Mouse (Mus musculus) CH12.LX (cell line): ENCODE data around the gene Relch. TPM values are rescaled to one million over a fixed set of nuclear protein-coding genes. Genes with fewer than 3 reads are reported as not detected.
"Not testable (repeated sequence)": the region's sequence is repeated elsewhere in the genome, so short reads cannot be mapped to it uniquely, and the experiment has no call there.

ENCODE experiments used
- DNase-seq: peaks from one replicate; pipeline ENCODE4 v3.0.0-alpha.2; 2013; ENCODE audit errors: extremely low read depth
- H3K27ac ChIP-seq: 2 replicates; pipeline ENCODE4 v1.5.1; 2012; ENCODE audit warnings: low read depth, mild to moderate bottlenecking, control low read depth, moderate library complexity; ENCODE audit not compliant: insufficient read depth
- H3K27me3 ChIP-seq: replicated peaks from 2 replicates; pipeline ENCODE3; 2012; ENCODE audit warnings: inconsistent platforms
- H3K36me3 ChIP-seq, 2 experiments: replicated peaks in 1 of 2; 2 replicates each; pipeline versions ENCODE3 to v1.6.1; 2012; ENCODE audit warnings: inconsistent platforms in 1 of 2, low read length in 1 of 2, mild to moderate bottlenecking in 1 of 2, mixed read lengths in 1 of 2, moderate library complexity in 1 of 2; ENCODE audit not compliant: control insufficient read depth in 1 of 2, insufficient read depth in 1 of 2
- H3K4me1 ChIP-seq, 2 experiments: 2 replicates each; pipeline ENCODE4 v1.6.1; 2012; ENCODE audit warnings: inconsistent platforms in 1 of 2, moderate library complexity in 1 of 2; ENCODE audit not compliant: insufficient read depth in 2 of 2, control insufficient read depth in 1 of 2
- H3K4me2 ChIP-seq: 2 replicates; pipeline ENCODE4 v1.6.1; 2012; ENCODE audit warnings: low read depth, mild to moderate bottlenecking, control low read depth; ENCODE audit not compliant: poor library complexity, insufficient read depth, severe bottlenecking
- H3K4me3 ChIP-seq, 3 experiments: fragments of 150-350 bp in 1 of 3; sonication (generic) in 1 of 3; replicated peaks in 1 of 3; 2 replicates each; pipeline versions ENCODE3 to v1.5.1; 2011 to 2012; ENCODE audit warnings: low read depth in 2 of 3, low read length in 2 of 3, mild to moderate bottlenecking in 2 of 3, moderate library complexity in 2 of 3, control low read depth in 1 of 3, improper control_type of control experiment in 1 of 3, inconsistent platforms in 1 of 3, mixed read lengths in 1 of 3; ENCODE audit not compliant: poor library complexity in 1 of 3
- H3K79me2 ChIP-seq: replicated peaks from 2 replicates; pipeline ENCODE4 v1.6.1; 2012; ENCODE audit warnings: mild to moderate bottlenecking, moderate library complexity; ENCODE audit not compliant: control insufficient read depth, poor library complexity, insufficient read depth, severe bottlenecking; ENCODE audit errors: extremely low read depth
- H3K9ac ChIP-seq: 2 replicates; pipeline ENCODE4 v1.6.1; 2012; ENCODE audit warnings: low read depth, mild to moderate bottlenecking, control low read depth, moderate library complexity; ENCODE audit not compliant: insufficient read depth
- H3K9me3 ChIP-seq: replicated peaks from 2 replicates; pipeline ENCODE3; 2012; ENCODE audit warnings: low read length, inconsistent platforms, mixed read lengths
- BHLHE40 ChIP-seq: IDR thresholded peaks from 2 replicates; pipeline ENCODE4 v1.6.1; 2011; ENCODE audit warnings: mild to moderate bottlenecking, low read depth, low read length, improper control_type of control experiment
- CHD1 ChIP-seq: IDR thresholded peaks from 2 replicates; pipeline ENCODE4 v1.6.1; 2012; ENCODE audit warnings: low read depth, low read length, improper control_type of control experiment, inconsistent platforms
- CHD2 ChIP-seq: IDR thresholded peaks from 2 replicates; pipeline ENCODE4 v1.6.1; 2011; ENCODE audit warnings: low read length, improper control_type of control experiment
- CTCF ChIP-seq, 2 experiments: IDR thresholded peaks in 1 of 2; conservative IDR thresholded peaks in 1 of 2; 2 replicates each; pipeline ENCODE4 v1.5.1; 2011 to 2012; ENCODE audit warnings: low read depth in 2 of 2, low read length in 2 of 2, improper control_type of control experiment in 1 of 2, inconsistent platforms in 1 of 2, mild to moderate bottlenecking in 1 of 2, moderate library complexity in 1 of 2
- EP300 ChIP-seq: IDR thresholded peaks from 2 replicates; pipeline ENCODE4 v1.6.1; 2011; ENCODE audit warnings: low read length, improper control_type of control experiment
- ETS1 ChIP-seq: conservative IDR thresholded peaks from 2 replicates; pipeline ENCODE4 v1.6.1; 2012; ENCODE audit warnings: low read depth, mild to moderate bottlenecking, inconsistent platforms, low read length, improper control_type of control experiment, moderate library complexity
- HCFC1 ChIP-seq: IDR thresholded peaks from 2 replicates; pipeline ENCODE4 v1.6.1; 2012; ENCODE audit warnings: low read depth, mild to moderate bottlenecking, inconsistent platforms, low read length, improper control_type of control experiment
- IRF4 ChIP-seq: IDR thresholded peaks from 2 replicates; pipeline ENCODE4 v1.6.1; 2014; ENCODE audit warnings: low read depth, mild to moderate bottlenecking, inconsistent platforms, low read length, improper control_type of control experiment
- JUND ChIP-seq: conservative IDR thresholded peaks from 2 replicates; pipeline ENCODE4 v1.6.1; 2011; ENCODE audit warnings: low read depth, low read length, improper control_type of control experiment
- MAFK ChIP-seq: IDR thresholded peaks from 2 replicates; pipeline ENCODE4 v1.6.1; 2011; ENCODE audit warnings: low read length, improper control_type of control experiment; ENCODE audit not compliant: insufficient replicate concordance
- MAX ChIP-seq: IDR thresholded peaks from 2 replicates; pipeline ENCODE4 v1.6.1; 2011; ENCODE audit warnings: low read length, improper control_type of control experiment
- MYC ChIP-seq: IDR thresholded peaks from 2 replicates; pipeline ENCODE4 v1.6.1; 2011; ENCODE audit warnings: low read depth, mild to moderate bottlenecking, improper control_type of control experiment, low read length
- NELFE ChIP-seq: IDR thresholded peaks from 2 replicates; pipeline ENCODE4 v1.6.1; 2011; ENCODE audit warnings: low read depth, low read length, improper control_type of control experiment
- RAD21 ChIP-seq: IDR thresholded peaks from 2 replicates; pipeline ENCODE4 v1.6.1; 2011; ENCODE audit warnings: low read depth, mild to moderate bottlenecking, low read length, improper control_type of control experiment, moderate library complexity
- SIN3A ChIP-seq: IDR thresholded peaks from 2 replicates; pipeline ENCODE4 v1.6.1; 2012; ENCODE audit warnings: low read length, improper control_type of control experiment, inconsistent platforms
- SMC3 ChIP-seq: IDR thresholded peaks from 2 replicates; pipeline ENCODE4 v1.6.1; 2011; ENCODE audit warnings: low read depth, low read length, improper control_type of control experiment
- USF1 ChIP-seq: IDR thresholded peaks from 2 replicates; pipeline ENCODE4 v1.6.1; 2014; ENCODE audit warnings: low read depth, mild to moderate bottlenecking, inconsistent platforms, low read length, improper control_type of control experiment
- USF2 ChIP-seq: conservative IDR thresholded peaks from 2 replicates; pipeline ENCODE4 v1.6.1; 2011; ENCODE audit warnings: low read depth, low read length, improper control_type of control experiment
- ZC3H11A ChIP-seq: IDR thresholded peaks from 2 replicates; pipeline ENCODE4 v1.6.1; 2012; ENCODE audit warnings: low read depth, mild to moderate bottlenecking, inconsistent platforms, low read length, improper control_type of control experiment
- ZKSCAN1 ChIP-seq: IDR thresholded peaks from 2 replicates; pipeline ENCODE4 v1.6.1; 2012; ENCODE audit warnings: low read depth, inconsistent platforms, low read length, improper control_type of control experiment, borderline replicate concordance
- ZNF384 ChIP-seq: IDR thresholded peaks from 2 replicates; pipeline ENCODE4 v1.6.1; 2012; ENCODE audit warnings: low read depth, low read length, improper control_type of control experiment, inconsistent platforms
- dilution Hi-C: fragments of 300-500 bp; cut with MboI; formaldehyde crosslinking; loops from 2 replicates; pipeline ENCODE4 v1.14.3; 2020; ENCODE audit warnings: low sequenced_read_pairs; ENCODE audit not compliant: extremely low pct_unique_long_range_greater_than_20kb, extremely low pct_ligation_motif_present
- in situ Hi-C: fragments of 300-500 bp; cut with MboI; formaldehyde crosslinking; loops from 3 replicates; pipeline ENCODE4 v1.14.3; 2019; ENCODE audit warnings: low sequenced_read_pairs, low pct_ligation_motif_present, low pct_unique_long_range_greater_than_20kb, mixed read lengths
- polyA plus RNA-seq: library from polyadenylated mRNA; unstranded; fragments of >175 nt; gene quantifications from 2 replicates; pipeline ENCODE4 v1.2.1, GENCODE M21; 2012; ENCODE audit warnings: low read depth; ENCODE audit not compliant: insufficient read length
- total RNA-seq, 2 experiments: library from RNA; depleted of rRNA; stranded (reverse); fragments of 300-350 nt in 1 of 2; fragments of >200 nt in 1 of 2; gene quantifications; 2 replicates each; pipeline ENCODE4 v1.2.3; 2012 to 2014

The Relch gene
- total and polyA plus RNA-seq, 3 experiments: 23.1 to 25.9 (median 24.3) TPM

GRCm38 (mm10) chr1:105712822-105713221 lies 49.2 kb downstream of the Relch start:
- no peak overlapping the region for H3K27ac ChIP-seq
- dilution Hi-C loops: no loop called here
- peaks cover 15 to 53% of the 10 kb centered on the region in 2 experiments for H3K36me3 ChIP-seq
- TF ChIP-seq BHLHE40: no peak
- no peak for TF ChIP-seq RAD21
- TF ChIP-seq ETS1: no peak
- TF ChIP-seq ZNF384: no peak
- TF ChIP-seq ZKSCAN1: no peak
- TF ChIP-seq MAFK: no peak
- TF ChIP-seq EP300: no peak
- no peak for TF ChIP-seq JUND
- no peak for TF ChIP-seq IRF4
- TF ChIP-seq HCFC1: no peak
- TF ChIP-seq CHD1: no peak
- no peak for TF ChIP-seq SMC3
- TF ChIP-seq USF2: no peak
- TF ChIP-seq USF1: no peak
- TF ChIP-seq CHD2: no peak
- no peak for TF ChIP-seq ZC3H11A
- TF ChIP-seq NELFE: no peak
- TF ChIP-seq CTCF (conservative IDR thresholded peaks at IDR 0.05 in 1 of 2, IDR thresholded peaks at IDR 0.05 in 1 of 2; ENCODE audit: low read depth in 2 of 2, low read length in 2 of 2): no peak
- no peak for TF ChIP-seq SIN3A
- TF ChIP-seq, all 38 proteins: peak for 0
- DNase-seq: no peak
- in situ Hi-C loops: no loop called here
- H3K9me3 ChIP-seq: no peaks in the 10 kb centered on the region
- no peak overlapping the region for H3K4me2 ChIP-seq
- no peaks in the 10 kb centered on the region for H3K27me3 ChIP-seq
- H3K4me1 ChIP-seq: peaks cover 2 to 27% of the 10 kb centered on the region in 2 experiments; a peak in 3 of 4 replicates
- H3K9ac ChIP-seq: no peak overlapping the region
- no peak overlapping the region for H3K4me3 ChIP-seq
- no peaks in the 10 kb centered on the region for H3K79me2 ChIP-seq

GRCm38 (mm10) chr1:105718358-105718757 lies 54.7 kb downstream of the Relch start:
- no peak overlapping the region for H3K27ac ChIP-seq
- no peak overlapping the region for H3K4me3 ChIP-seq
- H3K27me3 ChIP-seq: no peaks in the 10 kb centered on the region
- no peak overlapping the region for H3K4me2 ChIP-seq
- no peak for DNase-seq
- H3K9me3 ChIP-seq: no peaks in the 10 kb centered on the region
- H3K9ac ChIP-seq: no peak overlapping the region
- H3K79me2 ChIP-seq: no peaks in the 10 kb centered on the region
- dilution Hi-C loops: no loop called here
- no peaks in the 10 kb centered on the region for H3K4me1 ChIP-seq
- TF ChIP-seq MYC (no peak), IRF4 (no peak), MAX (no peak), USF1 (no peak), HCFC1 (no peak), NELFE (no peak), USF2 (no peak)
- H3K36me3 ChIP-seq: peaks cover 24 to 71% of the 10 kb centered on the region in 2 experiments
- in situ Hi-C loops: no loop called here

GRCm38 (mm10) chr1:105729246-105729645 lies 65.6 kb downstream of the Relch start:
- H3K9me3 ChIP-seq, H3K9ac ChIP-seq, dilution Hi-C loops, H3K4me2 ChIP-seq, in situ Hi-C loops, H3K4me3 ChIP-seq, H3K27ac ChIP-seq, H3K4me1 ChIP-seq, H3K79me2 ChIP-seq, H3K27me3 ChIP-seq, DNase-seq: not testable (repeated sequence)
- peaks cover 11 to 45% of the 10 kb centered on the region in 2 experiments for H3K36me3 ChIP-seq
